Mouse (Mus musculus) midbrain, embryonic 10.5 days (tissue): ENCODE results near the gene Trappc3. TPM values are rescaled to one million over a fixed set of nuclear protein-coding genes. Genes with fewer than 3 reads are reported as not detected.

Source experiments
- DNase-seq: peaks from one replicate; pipeline ENCODE4 v3.0.0-alpha.2; 2017; ENCODE audit warnings: low spot score
- H3K27ac ChIP-seq: fragments of 300-500 bp; sonication (generic); replicated peaks from 2 replicates; pipeline ENCODE4 v1.5.1; 2016; ENCODE audit warnings: mild to moderate bottlenecking
- H3K27me3 ChIP-seq: fragments of 300-500 bp; sonication (generic); 2 replicates; pipeline ENCODE4 v1.6.1; 2016; ENCODE audit warnings: low read depth, mild to moderate bottlenecking; ENCODE audit not compliant: poor library complexity, severe bottlenecking
- H3K36me3 ChIP-seq: fragments of 300-500 bp; sonication (generic); 2 replicates; pipeline ENCODE4 v1.6.1; 2016; ENCODE audit warnings: mild to moderate bottlenecking, moderate library complexity
- H3K4me1 ChIP-seq: fragments of 300-500 bp; sonication (generic); 2 replicates; pipeline ENCODE4 v1.6.1; 2016
- H3K4me3 ChIP-seq: fragments of 300-500 bp; sonication (generic); 2 replicates; pipeline ENCODE4 v1.5.1; 2016; ENCODE audit warnings: mild to moderate bottlenecking, moderate library complexity
- H3K9me3 ChIP-seq: fragments of 300-500 bp; sonication (generic); replicated peaks from 2 replicates; pipeline ENCODE4 v1.6.1; 2016; ENCODE audit warnings: mild to moderate bottlenecking
- WGBS: fragments of 180-500 bp; shearing (Covaris S2); methylation state at CpG from one replicate; pipeline ENCODE4 v1.1.7; 2016; 5-methylcytosine and 5-hydroxymethylcytosine counted together
- polyA plus RNA-seq: library from polyadenylated mRNA; unstranded; fragments of >200 nt; fragmentation: Nextera tagmentation; extraction: Ambion mirVana; gene quantifications from 2 replicates; pipeline ENCODE4 v1.2.1, GENCODE M21; 2016

The Trappc3 gene
- polyA plus RNA-seq, 1 experiment from 2014 or later: 85.2 TPM

DNA sequence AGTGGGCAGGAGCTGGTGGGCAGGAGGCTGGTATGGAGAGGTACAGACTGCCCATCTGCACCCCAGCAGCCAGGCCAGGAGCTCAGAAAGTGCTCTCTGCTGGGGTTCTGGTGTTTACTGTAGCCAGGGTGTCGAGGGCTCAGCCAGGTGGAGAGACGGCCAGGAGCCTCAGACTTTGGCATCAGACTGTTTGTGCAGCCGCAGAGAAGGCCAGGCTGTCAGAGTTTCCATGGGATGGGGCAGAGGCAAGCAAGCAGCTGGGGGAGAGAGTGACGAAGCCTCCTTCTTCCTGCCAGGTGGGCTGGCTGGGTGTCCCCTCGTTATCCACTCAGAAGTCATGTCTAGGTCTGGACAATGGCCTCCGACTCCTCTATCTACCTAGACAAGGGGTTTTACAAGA, 33.0 kb downstream of the Trappc3 start:
- DNase-seq: no peak
- Histone ChIP-seq H3K4me1 (peaks cover 22% of the 10 kb centered on the region), H3K27ac (no peak overlapping the region), H3K9me3 (no peaks in the 10 kb centered on the region), H3K4me3 (no peak overlapping the region), H3K27me3 (peaks cover 80% of the 10 kb centered on the region), H3K36me3 (no peaks in the 10 kb centered on the region)
- 75% methylated on average over 6 of the region's 6 CpGs for WGBS

DNA sequence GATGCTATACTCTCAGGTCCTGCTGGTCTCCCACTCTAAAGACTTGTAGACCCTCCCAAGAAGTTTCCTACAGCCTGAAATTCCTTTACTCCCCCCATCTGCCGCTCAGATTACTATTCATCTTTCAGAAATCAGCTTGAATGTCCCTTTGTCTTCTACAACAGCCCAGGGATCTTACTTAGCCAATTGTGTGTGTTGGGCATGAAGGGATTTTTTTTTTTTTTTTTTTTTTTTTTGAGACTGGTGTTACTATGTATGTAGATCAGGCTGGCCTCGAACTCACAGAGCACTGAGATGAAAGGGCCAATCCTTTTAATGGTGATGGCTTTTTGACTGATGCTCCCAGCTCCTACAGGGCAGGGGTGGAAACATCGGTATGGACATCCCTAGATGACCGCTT, 33.8 kb downstream of the Trappc3 start:
- Histone ChIP-seq H3K4me3 (no peak overlapping the region), H3K4me1 (peaks cover 26% of the 10 kb centered on the region), H3K36me3 (no peaks in the 10 kb centered on the region), H3K9me3 (no peaks in the 10 kb centered on the region), H3K27me3 (peaks cover 81% of the 10 kb centered on the region), H3K27ac (no peak overlapping the region)
- 37% methylated on average over 4 of the region's 4 CpGs for WGBS
- DNase-seq: no peak

GRCm38 (mm10) chr4:126296617-126297101, 34.5 kb downstream of the Trappc3 start:
- Histone ChIP-seq H3K4me1 (peaks cover 27% of the 10 kb centered on the region), H3K36me3 (no peaks in the 10 kb centered on the region), H3K27ac (peak overlapping the region; percentile 59), H3K4me3 (peak overlapping the region; percentile 51), H3K9me3 (no peaks in the 10 kb centered on the region), H3K27me3 (peaks cover 85% of the 10 kb centered on the region)
- peak; percentile 65 for DNase-seq
- under 1% methylated on average over 34 of the region's 34 CpGs for WGBS

- Histone ChIP-seq H3K36me3 (no peaks in the 10 kb centered on the region), H3K4me3 (peak overlapping the region; percentile 46), H3K27ac (no peak overlapping the region), H3K27me3 (peaks cover 82% of the 10 kb centered on the region), H3K9me3 (peaks cover 2% of the 10 kb centered on the region; the same call in 1 of the 2 replicates), H3K4me1 (peaks cover 33% of the 10 kb centered on the region)
- under 1% methylated on average over 50 of the region's 50 CpGs for WGBS
- DNase-seq: peak; percentile 43
Measured at GRCm38 (mm10) chr4:126300916-126301583, 38.9 kb downstream of the Trappc3 start.

- no peaks in the 10 kb centered on the region for H3K36me3 ChIP-seq
- peak overlapping the region; percentile 46 for H3K4me3 ChIP-seq
- H3K27ac ChIP-seq: no peak overlapping the region
- WGBS: 3% methylated on average over 27 of the region's 27 CpGs
- peaks cover 75% of the 10 kb centered on the region for H3K27me3 ChIP-seq
- peaks cover 27% of the 10 kb centered on the region for H3K4me1 ChIP-seq
- H3K9me3 ChIP-seq: peaks cover 5% of the 10 kb centered on the region; the same call in 1 of the 2 replicates
- peak; percentile 20 for DNase-seq
Measured at GRCm38 (mm10) chr4:126301584-126302309, 39.6 kb downstream of the Trappc3 start.

DNA sequence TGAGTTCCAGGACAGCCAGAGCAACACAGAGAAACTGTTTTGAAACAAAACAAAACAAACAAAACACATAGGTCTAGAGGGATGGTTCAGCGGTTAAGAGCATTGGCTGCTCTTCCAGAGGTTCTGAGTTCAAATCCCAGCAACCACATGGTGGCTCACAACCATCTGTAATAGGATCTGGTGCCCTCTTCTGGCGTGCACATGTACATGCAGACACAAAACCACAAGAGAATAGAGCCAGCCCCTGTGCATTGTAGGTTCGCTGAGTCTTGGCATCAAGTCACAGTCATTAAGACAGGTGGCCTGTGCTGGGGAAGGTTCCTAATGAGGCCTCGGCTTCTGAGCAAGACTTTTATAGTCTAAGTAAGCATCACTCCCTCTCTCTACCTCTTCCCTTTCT, 41.8 kb downstream of the Trappc3 start:
- Histone ChIP-seq H3K4me1 (peaks cover 20% of the 10 kb centered on the region), H3K4me3 (no peak overlapping the region), H3K36me3 (no peaks in the 10 kb centered on the region), H3K9me3 (peaks cover 5% of the 10 kb centered on the region; the same call in 1 of the 2 replicates), H3K27ac (no peak overlapping the region), H3K27me3 (peaks cover 64% of the 10 kb centered on the region)
- WGBS: 60% methylated on average over 4 of the region's 4 CpGs
- no peak for DNase-seq

GRCm38 (mm10) chr4:126305428-126305827, 43.3 kb downstream of the Trappc3 start:
- H3K4me3 ChIP-seq: no peak overlapping the region
- no peak overlapping the region for H3K27ac ChIP-seq
- no peak for DNase-seq
- H3K4me1 ChIP-seq: peaks cover 32% of the 10 kb centered on the region
- H3K9me3 ChIP-seq: peaks cover 5% of the 10 kb centered on the region; the same call in 1 of the 2 replicates
- no peaks in the 10 kb centered on the region for H3K36me3 ChIP-seq
- peaks cover 57% of the 10 kb centered on the region for H3K27me3 ChIP-seq
- 84% methylated on average over 1 of the region's 1 CpGs for WGBS

- H3K27ac ChIP-seq: no peak overlapping the region
- peaks cover 51% of the 10 kb centered on the region for H3K27me3 ChIP-seq
- no peak for DNase-seq
- H3K4me3 ChIP-seq: no peak overlapping the region
- 87% methylated on average over 6 of the region's 6 CpGs for whole genome bisulfite sequencing
- H3K9me3 ChIP-seq: peaks cover 5% of the 10 kb centered on the region; the same call in 1 of the 2 replicates
- no peaks in the 10 kb centered on the region for H3K36me3 ChIP-seq
- H3K4me1 ChIP-seq: peaks cover 29% of the 10 kb centered on the region
Measured at GRCm38 (mm10) chr4:126306058-126306457, 43.9 kb downstream of the Trappc3 start.

- H3K9me3 ChIP-seq: peaks cover 5% of the 10 kb centered on the region; the same call in 1 of the 2 replicates
- H3K27ac ChIP-seq: no peak overlapping the region
- WGBS: 16% methylated on average over 2 of the region's 2 CpGs
- no peaks in the 10 kb centered on the region for H3K36me3 ChIP-seq
- peaks cover 21% of the 10 kb centered on the region for H3K4me1 ChIP-seq
- peaks cover 43% of the 10 kb centered on the region for H3K27me3 ChIP-seq
- no peak for DNase-seq
- H3K4me3 ChIP-seq: no peak overlapping the region
Measured at GRCm38 (mm10) chr4:126306827-126307226, 44.7 kb downstream of the Trappc3 start.

DNA sequence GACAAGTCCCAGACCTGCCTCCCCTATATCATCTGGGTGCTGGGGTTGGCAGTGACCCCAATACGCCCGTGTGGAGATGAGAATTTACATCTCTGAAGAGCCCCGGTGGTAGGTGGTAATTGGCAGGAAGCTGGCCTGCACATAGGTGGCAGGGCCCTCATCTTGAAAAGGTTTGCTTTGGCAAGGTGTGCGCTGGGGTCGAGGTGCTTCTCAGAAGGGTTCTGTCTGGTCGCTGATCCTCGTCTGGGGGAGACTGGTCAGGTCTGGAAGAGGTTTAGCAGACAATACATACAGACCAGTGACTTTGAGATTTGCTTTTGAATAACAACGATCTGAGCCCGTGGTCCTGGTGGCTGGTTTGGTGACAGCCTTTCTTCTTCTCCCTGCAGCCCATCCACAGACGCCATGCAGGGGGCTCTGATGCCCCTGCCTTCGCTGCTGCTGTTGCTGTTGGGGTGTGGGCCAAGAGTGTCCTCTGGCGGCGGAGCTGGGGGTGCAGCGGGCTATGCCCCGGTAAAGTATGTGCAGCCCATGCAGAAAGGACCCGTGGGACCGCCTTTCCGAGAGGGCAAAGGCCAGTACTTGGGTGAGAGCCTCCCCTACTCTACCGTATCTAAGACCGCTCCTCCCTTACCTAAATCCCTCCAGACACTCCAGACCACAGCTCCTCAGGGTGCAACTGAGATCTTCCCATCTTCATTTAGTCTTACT, 47.2 kb downstream of the Trappc3 start:
- Histone ChIP-seq H3K36me3 (0 out of 2 replicates have a peak, but pooled peaks cover 2% of the 10 kb centered on the region), H3K4me3 (peak overlapping the region; percentile 47), H3K4me1 (peaks cover 28% of the 10 kb centered on the region), H3K9me3 (peaks cover 5% of the 10 kb centered on the region; the same call in 1 of the 2 replicates), H3K27me3 (peaks cover 18% of the 10 kb centered on the region), H3K27ac (peak overlapping the region; percentile 58)
- 17% methylated on average over 20 of the region's 20 CpGs for WGBS
- peak; percentile 58 for DNase-seq

- H3K27me3 ChIP-seq: peaks cover 18% of the 10 kb centered on the region
- peak overlapping the region; percentile 47 for H3K4me3 ChIP-seq
- peak overlapping the region; percentile 58; the same call in 1 of the 2 replicates for H3K27ac ChIP-seq
- H3K36me3 ChIP-seq: peaks cover 8% of the 10 kb centered on the region
- peaks cover 29% of the 10 kb centered on the region for H3K4me1 ChIP-seq
- peaks cover 5% of the 10 kb centered on the region; the same call in 1 of the 2 replicates for H3K9me3 ChIP-seq
- peak; percentile 90 for DNase-seq
- 2% methylated on average over 7 of the region's 7 CpGs for WGBS
Measured at GRCm38 (mm10) chr4:126309922-126310309, 47.8 kb downstream of the Trappc3 start.

DNA sequence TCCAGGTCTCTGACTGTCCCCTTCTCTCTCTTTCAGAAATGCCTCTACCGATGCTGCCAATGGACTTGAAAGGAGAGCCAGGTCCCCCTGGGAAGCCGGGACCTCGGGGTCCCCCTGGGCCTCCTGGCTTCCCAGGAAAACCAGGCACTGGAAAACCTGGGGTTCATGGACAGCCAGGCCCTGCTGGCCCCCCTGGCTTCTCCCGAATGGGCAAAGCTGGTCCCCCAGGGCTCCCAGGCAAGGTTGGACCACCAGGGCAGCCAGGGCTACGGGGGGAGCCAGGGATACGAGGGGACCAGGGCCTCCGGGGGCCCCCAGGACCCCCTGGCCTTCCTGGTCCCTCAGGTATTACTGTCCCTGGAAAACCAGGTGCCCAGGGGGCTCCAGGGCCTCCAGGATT, 48.2 kb downstream of the Trappc3 start:
- WGBS: 79% methylated on average over 7 of the region's 7 CpGs
- Histone ChIP-seq H3K27me3 (peaks cover 18% of the 10 kb centered on the region), H3K4me1 (peaks cover 29% of the 10 kb centered on the region), H3K4me3 (no peak overlapping the region), H3K27ac (no peak overlapping the region), H3K36me3 (peaks cover 12% of the 10 kb centered on the region), H3K9me3 (peaks cover 5% of the 10 kb centered on the region; the same call in 1 of the 2 replicates)
- no peak for DNase-seq
